Mouse (Mus musculus) midbrain, embryonic 15.5 days (tissue): Measurements from ENCODE around the gene Slc45a1. TPM values are rescaled to one million over a fixed set of nuclear protein-coding genes. Genes with fewer than 3 reads are reported as not detected.

ENCODE experiments used
- ATAC-seq: fragments of 200-750 bp; cut with Nextera tagmentation; replicated peaks from 2 replicates; pipeline ENCODE4 v1.8.0; 2017; ENCODE audit warnings: moderate TSS enrichment
- H3K27ac ChIP-seq: fragments of 300-500 bp; sonication (generic); 2 replicates; pipeline ENCODE4 v1.5.1; 2015; ENCODE audit warnings: mild to moderate bottlenecking, inconsistent platforms
- H3K27me3 ChIP-seq: fragments of 300-500 bp; sonication (generic); replicated peaks from 2 replicates; pipeline ENCODE4 v1.6.1; 2015; ENCODE audit warnings: inconsistent platforms
- H3K36me3 ChIP-seq: fragments of 300-500 bp; sonication (generic); replicated peaks from 2 replicates; pipeline ENCODE4 v1.6.1; 2015; ENCODE audit warnings: inconsistent platforms
- H3K4me1 ChIP-seq: fragments of 300-500 bp; sonication (generic); 2 replicates; pipeline ENCODE4 v1.6.1; 2015; ENCODE audit warnings: inconsistent platforms
- H3K4me2 ChIP-seq: fragments of 300-500 bp; sonication (generic); 2 replicates; pipeline ENCODE4 v1.6.1; 2015; ENCODE audit warnings: inconsistent platforms, mild to moderate bottlenecking, moderate library complexity
- H3K4me3 ChIP-seq: fragments of 300-500 bp; sonication (generic); 2 replicates; pipeline ENCODE4 v1.5.1; 2015; ENCODE audit warnings: mild to moderate bottlenecking, inconsistent platforms
- H3K9ac ChIP-seq: fragments of 300-500 bp; sonication (generic); 2 replicates; pipeline ENCODE4 v1.6.1; 2015; ENCODE audit warnings: mild to moderate bottlenecking, inconsistent platforms
- H3K9me3 ChIP-seq: fragments of 300-500 bp; sonication (generic); 2 replicates; pipeline ENCODE4 v1.6.1; 2016; ENCODE audit warnings: inconsistent platforms
- WGBS: fragments of 180-500 bp; shearing (Covaris S2); methylation state at CpG from one replicate; pipeline ENCODE4 v1.1.7; 2015; ENCODE audit warnings: mixed read lengths; 5-methylcytosine and 5-hydroxymethylcytosine counted together
- polyA plus RNA-seq: library from polyadenylated mRNA; unstranded; fragments of >200 nt; fragmentation: Nextera tagmentation; extraction: Ambion mirVana; gene quantifications from 2 replicates; pipeline ENCODE4 v1.2.1, GENCODE M21; 2015

The Slc45a1 gene
- polyA plus RNA-seq, 1 experiment from 2014 or later, result 38.0 TPM

DNA sequence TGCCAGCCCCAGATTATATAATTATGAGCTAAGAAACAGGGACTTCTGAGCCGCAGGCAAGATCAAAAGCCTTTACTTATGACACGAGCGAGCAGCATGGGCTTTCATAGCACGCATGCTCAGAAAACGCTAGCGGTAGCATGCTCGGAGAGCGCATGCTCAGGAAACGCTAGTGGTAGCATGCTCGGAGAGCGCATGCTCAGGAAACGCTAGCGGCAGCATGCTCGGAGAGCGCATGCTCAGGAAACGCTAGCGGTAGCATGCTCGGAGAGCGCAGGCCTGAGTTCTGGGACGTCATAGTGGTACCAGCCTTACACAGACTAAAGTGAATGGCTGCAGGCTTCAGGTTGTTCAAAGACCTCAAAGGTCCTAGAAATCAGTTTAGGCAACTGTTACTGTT, 26.8 kb upstream of the Slc45a1 start:
- H3K4me1 ChIP-seq, result peaks cover 3% of the 10 kb centered on the region
- no peak for ATAC-seq
- H3K9me3 ChIP-seq, result no peaks in the 10 kb centered on the region
- H3K36me3 ChIP-seq, result no peaks in the 10 kb centered on the region
- no peak overlapping the region for H3K27ac ChIP-seq
- WGBS, result 96% methylated on average over 20 of the region's 20 CpGs
- H3K4me2 ChIP-seq, result no peak overlapping the region
- H3K4me3 ChIP-seq, result no peak overlapping the region
- no peak overlapping the region for H3K9ac ChIP-seq
- peaks cover 4% of the 10 kb centered on the region; the same call in 1 of the 2 replicates for H3K27me3 ChIP-seq

DNA sequence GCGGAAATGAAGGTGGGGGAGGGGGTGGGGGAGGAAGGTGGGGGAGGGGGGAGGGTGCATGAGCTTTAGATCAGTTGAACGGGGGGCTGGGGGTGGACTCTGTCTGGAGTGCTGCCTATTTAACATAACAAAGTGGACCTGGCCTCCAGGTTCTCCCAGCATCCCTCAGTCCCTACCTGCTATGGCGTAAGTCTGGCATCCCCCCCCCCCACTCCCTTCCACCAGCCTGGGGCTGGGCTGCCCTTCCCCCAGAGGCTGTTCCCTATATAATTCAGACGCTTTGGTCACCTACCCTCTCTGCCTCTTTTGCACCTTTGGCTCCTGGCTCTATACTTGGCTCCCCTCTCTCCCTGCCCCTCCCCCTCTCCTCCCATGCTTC, 25.9 kb upstream of the Slc45a1 start:
- H3K27ac ChIP-seq, result no peak overlapping the region
- ATAC-seq, result no peak
- H3K9ac ChIP-seq, result no peak overlapping the region
- no peaks in the 10 kb centered on the region for H3K9me3 ChIP-seq
- 3% methylated on average over 4 of the region's 4 CpGs for WGBS
- H3K36me3 ChIP-seq, result no peaks in the 10 kb centered on the region
- peak overlapping the region; percentile 17; the same call in 1 of the 2 replicates for H3K4me2 ChIP-seq
- peaks cover 3% of the 10 kb centered on the region for H3K4me1 ChIP-seq
- peaks cover 4% of the 10 kb centered on the region; the same call in 1 of the 2 replicates for H3K27me3 ChIP-seq
- no peak overlapping the region for H3K4me3 ChIP-seq

DNA sequence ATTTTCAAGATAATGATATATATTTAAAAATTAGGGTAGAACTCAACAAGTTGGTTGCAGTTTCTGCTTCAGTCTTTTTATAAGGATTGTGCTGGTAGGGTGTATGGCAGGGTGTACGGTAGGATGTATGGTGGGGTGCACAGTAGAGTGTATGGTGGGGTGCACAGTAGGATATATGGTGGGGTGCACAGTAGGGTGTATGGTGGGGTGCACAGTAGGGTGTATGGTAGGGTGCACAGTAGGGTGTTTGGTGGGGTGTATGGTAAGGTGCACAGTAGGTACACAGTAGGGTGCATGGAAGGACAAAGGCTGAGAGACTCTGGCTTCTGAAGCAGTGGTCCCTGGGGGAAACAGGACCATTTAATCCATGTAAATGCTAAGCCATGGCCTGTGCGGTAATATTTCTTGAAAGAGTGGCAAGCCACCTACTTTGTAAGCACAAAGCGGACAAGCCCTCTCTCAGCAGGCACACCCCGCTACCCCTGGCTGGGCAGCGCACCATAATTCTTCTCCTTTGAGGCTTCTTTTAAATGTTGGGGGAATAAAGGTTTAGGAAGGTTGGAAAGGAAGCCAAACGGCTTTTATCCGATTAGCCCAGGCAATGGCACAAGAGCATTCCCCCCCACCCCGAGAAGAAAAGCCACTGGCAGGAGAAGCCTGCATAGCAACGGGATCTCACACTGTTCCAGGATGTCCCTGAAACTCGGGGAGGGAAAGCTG, 25.3 kb upstream of the Slc45a1 start:
- H3K9me3 ChIP-seq, result no peaks in the 10 kb centered on the region
- no peak overlapping the region for H3K27ac ChIP-seq
- H3K4me1 ChIP-seq, result peaks cover 3% of the 10 kb centered on the region
- H3K27me3 ChIP-seq, result peaks cover 4% of the 10 kb centered on the region; the same call in 1 of the 2 replicates
- H3K9ac ChIP-seq, result no peak overlapping the region
- H3K4me3 ChIP-seq, result no peak overlapping the region
- ATAC-seq, result 0 out of 2 replicates have a peak, but pooled peaks have one; percentile 42
- 15% methylated on average over 10 of the region's 10 CpGs for WGBS
- peak overlapping the region; percentile 17; the same call in 1 of the 2 replicates for H3K4me2 ChIP-seq
- no peaks in the 10 kb centered on the region for H3K36me3 ChIP-seq

DNA sequence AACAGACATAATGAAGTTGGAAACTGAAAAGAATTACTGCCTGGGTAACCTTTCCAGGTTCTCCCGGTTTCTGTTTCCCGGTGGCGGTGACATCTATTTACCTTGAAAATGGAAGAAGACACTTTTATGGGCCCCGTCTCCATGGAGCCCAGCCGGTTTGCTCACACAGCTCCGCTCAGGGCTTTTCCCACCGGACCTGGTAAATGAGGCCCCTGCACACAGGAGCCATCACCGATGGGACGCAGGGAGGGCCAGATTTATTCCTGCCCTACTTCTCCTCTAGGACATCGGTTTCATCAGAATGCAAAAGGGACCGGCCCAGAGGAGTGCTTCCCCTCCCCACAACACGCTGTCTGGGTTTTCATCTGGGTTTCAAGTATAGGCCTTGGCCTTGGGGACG, 24.1 kb upstream of the Slc45a1 start:
- Histone ChIP-seq H3K27me3 (peaks cover 4% of the 10 kb centered on the region; the same call in 1 of the 2 replicates), H3K36me3 (no peaks in the 10 kb centered on the region), H3K9me3 (no peaks in the 10 kb centered on the region), H3K4me1 (peaks cover 3% of the 10 kb centered on the region), H3K4me2 (no peak overlapping the region), H3K9ac (no peak overlapping the region), H3K4me3 (no peak overlapping the region), H3K27ac (no peak overlapping the region)
- no peak for ATAC-seq
- 79% methylated on average over 13 of the region's 13 CpGs for WGBS

DNA sequence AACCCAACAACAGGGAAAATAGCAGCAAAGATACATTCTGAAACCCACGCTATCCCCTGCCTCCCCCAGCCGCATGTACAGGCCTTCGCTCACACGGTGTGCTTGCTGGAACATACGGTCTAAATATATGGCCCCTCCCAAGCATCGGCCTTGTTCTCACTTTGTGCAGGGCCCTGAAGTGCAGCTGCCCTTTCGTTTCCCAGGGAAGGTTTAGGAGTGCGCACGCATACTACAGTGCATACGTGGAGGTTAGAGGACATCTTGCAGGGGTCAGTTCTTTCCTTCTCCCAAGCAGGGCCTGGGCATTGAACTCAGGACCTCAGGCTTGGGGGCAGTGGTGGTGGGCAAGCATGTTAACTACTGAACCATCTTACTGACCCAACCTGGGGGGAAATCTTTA, 23.3 kb upstream of the Slc45a1 start:
- 95% methylated on average over 10 of the region's 10 CpGs for WGBS
- H3K9me3 ChIP-seq, result no peaks in the 10 kb centered on the region
- H3K4me1 ChIP-seq, result peaks cover 3% of the 10 kb centered on the region
- no peak overlapping the region for H3K4me2 ChIP-seq
- no peaks in the 10 kb centered on the region for H3K36me3 ChIP-seq
- no peak overlapping the region for H3K27ac ChIP-seq
- no peak for ATAC-seq
- no peak overlapping the region for H3K9ac ChIP-seq
- H3K4me3 ChIP-seq, result no peak overlapping the region
- H3K27me3 ChIP-seq, result peaks cover 4% of the 10 kb centered on the region; the same call in 1 of the 2 replicates

DNA sequence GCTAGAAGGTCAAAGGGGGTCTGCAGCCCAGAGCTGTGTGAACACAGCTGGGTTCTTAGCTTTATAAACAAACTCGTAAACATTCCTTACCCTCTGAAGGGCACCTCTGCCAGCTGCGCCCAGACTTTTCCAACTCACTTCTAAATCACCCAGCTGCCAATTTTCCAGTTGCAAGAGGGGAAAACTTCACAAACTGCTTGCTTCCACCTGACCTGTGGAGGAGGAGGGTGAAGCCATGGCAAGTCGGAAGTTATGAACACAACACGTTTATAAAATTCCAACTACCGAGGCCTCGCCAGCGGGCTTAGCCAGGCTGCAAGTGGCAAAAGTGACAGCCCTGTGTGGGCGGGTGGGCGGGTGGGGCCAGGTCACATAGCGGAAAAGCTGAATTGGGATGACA, 13.8 kb upstream of the Slc45a1 start:
- no peak for ATAC-seq
- Histone ChIP-seq H3K4me2 (no peak overlapping the region), H3K36me3 (no peaks in the 10 kb centered on the region), H3K9ac (no peak overlapping the region), H3K9me3 (no peaks in the 10 kb centered on the region), H3K27ac (no peak overlapping the region), H3K4me1 (peaks cover 11% of the 10 kb centered on the region), H3K27me3 (no peaks in the 10 kb centered on the region), H3K4me3 (no peak overlapping the region)
- WGBS, result 89% methylated on average over 10 of the region's 10 CpGs

DNA sequence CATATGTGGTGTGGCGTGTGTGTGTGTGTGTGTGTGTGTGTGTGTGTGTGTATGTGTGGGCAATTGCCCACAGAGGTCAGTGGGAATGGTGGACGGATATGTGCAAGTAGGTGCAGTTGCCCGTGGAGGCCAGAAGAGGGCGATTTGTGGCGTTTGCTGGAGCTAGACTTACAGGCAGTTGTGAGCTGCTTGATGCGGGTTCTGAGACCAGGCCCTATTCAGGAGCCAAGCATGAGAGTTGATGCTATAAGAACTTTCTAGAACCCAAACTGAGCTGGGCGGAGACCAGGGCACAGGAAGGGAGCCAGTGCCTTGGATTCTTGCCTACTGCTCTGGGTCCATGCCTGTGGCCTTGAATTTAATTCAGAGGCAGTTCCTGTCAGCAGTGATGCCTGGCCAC, 12.8 kb upstream of the Slc45a1 start:
- no peak for ATAC-seq
- H3K27ac ChIP-seq, result no peak overlapping the region
- no peaks in the 10 kb centered on the region for H3K27me3 ChIP-seq
- H3K4me3 ChIP-seq, result no peak overlapping the region
- no peak overlapping the region for H3K9ac ChIP-seq
- peaks cover 11% of the 10 kb centered on the region for H3K4me1 ChIP-seq
- H3K4me2 ChIP-seq, result no peak overlapping the region
- H3K9me3 ChIP-seq, result no peaks in the 10 kb centered on the region
- WGBS, result 82% methylated on average over 7 of the region's 7 CpGs
- H3K36me3 ChIP-seq, result no peaks in the 10 kb centered on the region

DNA sequence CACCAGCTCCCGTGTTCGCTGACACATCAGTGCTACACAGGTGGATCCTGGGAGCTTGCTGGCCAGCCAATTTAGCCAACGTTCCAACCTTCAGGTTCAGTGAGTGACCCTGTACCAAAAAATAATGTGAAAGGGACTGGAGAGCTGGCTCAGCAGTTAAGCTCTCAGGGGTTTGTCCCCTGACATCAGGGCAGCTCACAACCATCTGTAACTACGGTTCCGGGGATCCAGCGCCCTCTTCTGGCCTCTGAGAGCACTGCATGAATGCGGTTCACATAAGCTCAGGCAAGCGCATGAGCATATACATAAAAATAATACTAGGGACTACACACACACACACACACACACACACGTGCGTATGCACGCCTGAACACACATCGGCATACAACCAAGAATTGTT, 11.2 kb upstream of the Slc45a1 start:
- ATAC-seq, result no peak
- Histone ChIP-seq H3K9me3 (no peaks in the 10 kb centered on the region), H3K4me2 (no peak overlapping the region), H3K27ac (no peak overlapping the region), H3K27me3 (no peaks in the 10 kb centered on the region), H3K4me1 (peaks cover 11% of the 10 kb centered on the region), H3K9ac (no peak overlapping the region), H3K4me3 (no peak overlapping the region), H3K36me3 (no peaks in the 10 kb centered on the region)
- WGBS, result 57% methylated on average over 12 of the region's 12 CpGs

DNA sequence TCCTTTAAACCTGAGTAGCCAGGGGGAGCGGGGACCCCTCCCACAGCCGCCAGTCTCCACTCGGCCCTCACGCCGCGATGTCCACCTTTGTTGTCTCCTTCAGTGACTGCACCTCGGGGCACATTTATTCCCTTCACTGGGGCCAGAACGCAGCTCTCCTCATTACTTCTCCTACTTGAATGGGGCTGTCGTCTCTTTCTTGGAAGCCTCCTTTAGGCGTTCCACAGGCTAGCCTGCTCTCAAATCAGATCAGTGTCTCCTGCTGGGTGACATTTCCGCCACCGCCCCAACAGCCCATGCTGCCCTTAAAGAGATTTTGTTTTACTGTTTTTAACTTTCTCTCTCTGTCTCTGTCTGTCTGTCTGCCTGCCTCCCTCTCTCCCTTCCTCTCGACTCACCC, 9.9 kb upstream of the Slc45a1 start:
- Histone ChIP-seq H3K36me3 (no peaks in the 10 kb centered on the region), H3K9ac (peak overlapping the region; percentile 22; the same call in 1 of the 2 replicates), H3K4me1 (peaks cover 11% of the 10 kb centered on the region), H3K4me2 (peak overlapping the region; percentile 42), H3K9me3 (no peaks in the 10 kb centered on the region), H3K27me3 (no peaks in the 10 kb centered on the region), H3K4me3 (no peak overlapping the region; the same call in 1 of the 2 replicates), H3K27ac (no peak overlapping the region)
- no peak for ATAC-seq
- WGBS, result 8% methylated on average over 13 of the region's 13 CpGs

DNA sequence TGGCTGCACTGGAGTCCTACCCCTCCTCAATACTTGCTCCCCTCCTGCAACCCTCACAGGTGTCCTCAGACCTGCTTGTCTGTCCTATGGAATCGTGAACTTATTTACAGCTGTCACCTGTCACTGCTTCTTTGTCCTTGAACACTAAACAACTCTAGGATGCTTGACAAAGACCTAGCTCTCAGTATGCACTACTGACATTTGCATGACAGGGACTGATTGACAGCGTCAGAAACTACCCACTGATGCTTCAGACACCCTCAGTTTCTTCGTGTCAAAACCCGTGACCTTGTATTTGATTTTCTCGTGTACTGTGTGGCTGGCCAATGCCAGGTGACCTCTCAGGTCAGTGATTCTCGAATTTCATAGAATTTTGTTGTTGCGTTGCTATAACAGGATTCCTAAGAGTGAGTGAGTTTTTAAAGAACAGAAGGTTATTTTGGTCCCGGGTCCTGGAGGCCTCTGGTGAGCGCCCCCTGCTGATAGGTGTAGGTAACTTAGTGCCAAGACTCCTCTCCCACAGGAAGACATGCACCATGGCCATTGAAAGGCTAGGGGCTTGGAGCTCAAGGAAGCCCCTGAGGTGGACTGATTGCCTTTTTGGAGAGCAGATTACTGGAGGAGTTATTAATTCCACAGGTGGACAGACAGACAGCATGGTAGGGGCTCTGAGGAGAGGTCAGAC, 8.1 kb upstream of the Slc45a1 start:
- no peak for ATAC-seq
- Histone ChIP-seq H3K36me3 (no peaks in the 10 kb centered on the region), H3K9me3 (no peaks in the 10 kb centered on the region), H3K4me3 (no peak overlapping the region), H3K9ac (no peak overlapping the region), H3K4me1 (peaks cover 11% of the 10 kb centered on the region), H3K4me2 (no peak overlapping the region), H3K27me3 (peaks cover 3% of the 10 kb centered on the region), H3K27ac (no peak overlapping the region)
- WGBS, result 77% methylated on average over 9 of the region's 9 CpGs

DNA sequence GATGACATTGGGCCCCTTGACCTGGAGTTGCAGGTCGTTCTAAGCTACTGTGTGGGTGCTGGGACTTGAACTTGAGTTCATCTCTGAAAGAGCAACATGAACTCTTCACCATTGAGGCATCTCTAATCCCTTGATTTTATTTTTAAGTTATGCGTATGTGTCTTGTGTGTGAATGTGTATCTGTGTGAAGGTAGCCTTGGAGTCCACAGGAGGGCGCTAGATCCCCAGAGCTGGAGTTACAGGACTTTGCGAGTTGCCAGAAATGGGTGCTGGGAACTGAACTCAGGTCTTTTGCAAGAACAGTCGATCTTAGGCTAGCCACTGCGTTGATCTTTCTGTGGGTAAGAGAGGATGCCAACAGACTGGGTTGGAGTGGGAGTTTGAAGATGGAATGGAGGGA, 4.5 kb upstream of the Slc45a1 start:
- no peak overlapping the region for H3K9ac ChIP-seq
- H3K27me3 ChIP-seq, result peaks cover 10% of the 10 kb centered on the region
- no peak overlapping the region for H3K27ac ChIP-seq
- H3K4me1 ChIP-seq, result peaks cover 14% of the 10 kb centered on the region
- H3K9me3 ChIP-seq, result no peaks in the 10 kb centered on the region
- 86% methylated on average over 6 of the region's 6 CpGs for WGBS
- no peak for ATAC-seq
- no peaks in the 10 kb centered on the region for H3K36me3 ChIP-seq
- H3K4me2 ChIP-seq, result no peak overlapping the region
- H3K4me3 ChIP-seq, result no peak overlapping the region

DNA sequence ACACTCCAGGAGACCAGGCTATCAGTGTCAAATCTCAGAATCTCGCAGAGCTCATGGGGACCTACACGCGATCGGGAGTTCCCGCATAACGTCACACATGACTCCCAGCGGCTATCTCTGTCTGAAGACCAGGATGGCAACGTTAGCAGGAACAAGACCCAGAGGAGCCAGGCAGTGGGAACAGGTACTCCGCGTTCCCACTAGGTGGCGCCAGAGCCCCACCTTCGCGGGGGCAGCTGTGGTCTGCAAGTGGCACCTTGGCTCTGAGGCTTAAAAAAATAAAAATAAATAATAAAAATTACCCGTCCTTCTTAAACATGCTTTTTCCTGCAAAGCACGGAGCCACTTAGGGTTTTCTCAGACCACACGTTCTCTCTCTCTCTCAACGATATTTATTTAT, 4.0 kb upstream of the Slc45a1 start:
- no peaks in the 10 kb centered on the region for H3K36me3 ChIP-seq
- no peaks in the 10 kb centered on the region for H3K9me3 ChIP-seq
- H3K4me2 ChIP-seq, result peak overlapping the region; percentile 35
- peaks cover 15% of the 10 kb centered on the region for H3K4me1 ChIP-seq
- no peak overlapping the region for H3K9ac ChIP-seq
- H3K27me3 ChIP-seq, result peaks cover 10% of the 10 kb centered on the region
- 8% methylated on average over 17 of the region's 17 CpGs for WGBS
- H3K27ac ChIP-seq, result no peak overlapping the region
- no peak overlapping the region for H3K4me3 ChIP-seq
- ATAC-seq, result peak; percentile 68
